Mouse (Mus musculus) G1E (cell line): ENCODE data around the gene Bbs12.

Source experiments
- CTCF ChIP-seq: IDR thresholded peaks from 2 replicates; pipeline ENCODE4 v1.5.1; 2012; ENCODE audit warnings: low read depth, low read length, inconsistent platforms, mixed read lengths
- GATA1 ChIP-seq: IDR thresholded peaks from 2 replicates; pipeline ENCODE4 v1.6.1; 2012; ENCODE audit warnings: borderline replicate concordance, low read length, inconsistent platforms, mixed read lengths
- GATA2 ChIP-seq: IDR thresholded peaks from 2 replicates; pipeline ENCODE4 v1.6.1; 2012; ENCODE audit warnings: low read depth, low read length, inconsistent platforms, borderline replicate concordance
- POLR2AphosphoS5 ChIP-seq: IDR thresholded peaks from 2 replicates; pipeline ENCODE4 v1.6.1; 2012; ENCODE audit warnings: low read depth, low read length, inconsistent platforms; ENCODE audit not compliant: insufficient replicate concordance
- TAL1 ChIP-seq: conservative IDR thresholded peaks from 2 replicates; pipeline ENCODE4 v1.6.1; 2012; ENCODE audit warnings: low read depth, low read length, inconsistent platforms, mixed read lengths

- TF ChIP-seq CTCF (no peak), GATA1 (no peak), TAL1 (no peak), POLR2AphosphoS5 (no peak), GATA2 (no peak)
These were observed 23.1 kb upstream of the Bbs12 start for GRCm38 (mm10) chr3:37289237-37289636.
